Mouse (Mus musculus): ENCODE measurements around the gene Rb1. TPM values are rescaled to one million over a fixed set of nuclear protein-coding genes. Genes with fewer than 3 reads are reported as not detected.
A peak's percentile ranks its signal among the peaks of the same experiment; 100 is the strongest.

Rb1 gene
- total RNA-seq, 2 experiments from 2014 or later, result 20.6 to 26.1 TPM

DNA sequence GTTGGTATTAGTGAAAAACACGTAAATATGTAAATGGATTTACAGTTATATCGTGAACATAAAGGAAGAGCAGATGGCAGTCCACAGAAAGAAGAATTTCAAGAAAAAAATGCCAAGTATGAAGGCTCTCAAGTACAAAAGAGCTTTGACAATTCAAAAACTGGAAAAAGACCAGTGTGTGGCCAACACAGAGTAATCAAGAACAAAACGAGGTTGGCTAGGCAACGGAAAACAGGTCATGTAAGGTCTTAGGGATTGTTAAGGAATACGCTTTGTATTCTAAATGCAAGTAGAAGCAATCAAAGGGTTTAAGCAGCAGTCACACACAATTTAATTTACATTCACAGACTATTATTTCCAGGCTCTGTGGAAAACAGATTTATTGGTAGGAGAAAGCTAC lies 53.8 kb downstream of the Rb1 start:
- DNase-seq, result no peak

DNA sequence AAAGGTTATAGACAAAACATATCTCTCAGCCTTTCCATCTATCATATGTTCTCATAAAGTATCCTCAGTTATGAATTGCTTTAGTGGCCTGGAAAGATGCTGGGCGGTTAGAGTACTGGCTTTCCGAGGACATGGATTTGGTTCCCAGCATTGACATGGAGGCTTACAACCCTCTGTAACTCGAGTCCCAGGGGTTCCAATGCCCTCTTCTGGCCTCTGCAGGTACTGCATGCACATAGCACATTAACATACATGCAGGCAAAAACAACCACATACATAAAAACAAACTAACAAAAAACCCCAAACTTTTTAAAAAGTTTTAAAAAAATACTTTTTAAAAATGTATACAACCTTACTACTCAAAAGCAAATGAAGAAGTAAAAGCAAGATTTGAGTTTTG lies 59.5 kb downstream of the Rb1 start:
- no peak for DNase-seq

- DNase-seq, result no peak
These were observed 63.4 kb downstream of the Rb1 start for GRCm38 (mm10) chr14:73262210-73262609.

DNA sequence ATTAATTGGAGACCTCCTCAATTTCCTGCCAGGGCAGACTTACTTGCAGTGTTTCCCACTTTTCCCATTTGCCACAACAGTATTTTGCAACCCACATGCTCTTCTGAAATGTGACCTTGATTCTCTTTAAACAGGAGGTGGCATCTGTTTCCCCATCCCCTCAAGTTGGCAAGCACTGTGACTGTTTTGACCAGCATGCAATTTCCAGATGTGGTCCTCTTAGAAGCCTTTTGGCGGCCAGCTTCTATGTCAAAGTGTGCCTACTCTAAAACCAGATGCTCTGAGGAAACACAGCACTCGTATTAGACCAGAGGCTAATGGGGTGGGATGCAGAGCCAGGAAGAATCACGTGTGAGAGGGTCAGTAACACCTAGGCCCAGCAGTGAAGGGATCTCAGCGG lies 67.4 kb downstream of the Rb1 start:
- peak; percentile 20 for DNase-seq

DNA sequence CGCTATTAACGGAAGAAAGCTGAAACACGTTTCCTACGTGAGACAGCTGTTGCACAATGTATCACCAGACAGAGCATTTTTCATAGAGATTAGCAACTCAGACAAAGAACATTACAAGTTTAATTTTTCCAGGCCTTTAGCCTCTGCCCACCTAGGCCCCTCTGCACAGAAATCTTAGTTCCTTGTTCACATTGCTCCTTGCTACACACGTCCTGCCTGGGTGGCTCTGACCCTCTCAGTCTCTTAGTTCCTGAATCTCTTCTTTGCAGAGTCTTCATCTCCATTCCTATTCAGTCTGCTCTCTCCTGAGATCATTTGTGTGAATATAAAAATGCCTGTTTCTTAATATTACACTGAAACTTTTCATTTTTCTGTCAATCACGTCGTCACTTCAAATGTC lies 68.3 kb downstream of the Rb1 start:
- DNase-seq, result no peak

- DNase-seq, result no peak
These were observed 70.1 kb downstream of the Rb1 start for GRCm38 (mm10) chr14:73255426-73255970.

GRCm38 (mm10) chr14:73254412-73254811 lies 71.2 kb downstream of the Rb1 start:
- no peak for DNase-seq

- DNase-seq, result peak; percentile 20
These were observed 72.0 kb downstream of the Rb1 start for GRCm38 (mm10) chr14:73253453-73254251.

DNA sequence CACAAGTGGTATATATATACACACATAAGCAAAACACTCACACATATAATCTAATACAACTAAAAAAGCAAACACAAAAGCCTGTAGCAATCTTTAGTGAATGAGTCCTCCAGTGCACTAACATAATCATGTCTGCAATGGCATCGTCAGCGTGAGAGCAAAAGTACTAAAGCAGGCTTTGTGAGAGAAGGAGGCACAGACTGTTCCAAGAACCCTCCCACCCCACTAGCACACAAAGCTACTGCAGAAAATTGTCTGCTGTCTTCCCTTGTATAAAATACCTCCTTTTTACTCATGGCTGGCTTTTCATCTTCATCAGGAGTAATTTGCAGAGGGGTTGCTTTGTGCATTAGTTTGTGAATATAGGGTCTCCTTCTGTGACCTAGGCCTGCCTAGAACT lies 73.3 kb downstream of the Rb1 start:
- no peak for DNase-seq

GRCm38 (mm10) chr14:73250056-73250455 lies 75.6 kb downstream of the Rb1 start:
- DNase-seq, result no peak

GRCm38 (mm10) chr14:73244061-73244597 lies 81.5 kb downstream of the Rb1 start:
- DNase-seq, result no peak

GRCm38 (mm10) chr14:73239857-73240256 lies 85.8 kb downstream of the Rb1 start:
- DNase-seq, result no peak

- DNase-seq, result peak; percentile 38
These were observed 86.3 kb downstream of the Rb1 start for GRCm38 (mm10) chr14:73239291-73239690.

DNA sequence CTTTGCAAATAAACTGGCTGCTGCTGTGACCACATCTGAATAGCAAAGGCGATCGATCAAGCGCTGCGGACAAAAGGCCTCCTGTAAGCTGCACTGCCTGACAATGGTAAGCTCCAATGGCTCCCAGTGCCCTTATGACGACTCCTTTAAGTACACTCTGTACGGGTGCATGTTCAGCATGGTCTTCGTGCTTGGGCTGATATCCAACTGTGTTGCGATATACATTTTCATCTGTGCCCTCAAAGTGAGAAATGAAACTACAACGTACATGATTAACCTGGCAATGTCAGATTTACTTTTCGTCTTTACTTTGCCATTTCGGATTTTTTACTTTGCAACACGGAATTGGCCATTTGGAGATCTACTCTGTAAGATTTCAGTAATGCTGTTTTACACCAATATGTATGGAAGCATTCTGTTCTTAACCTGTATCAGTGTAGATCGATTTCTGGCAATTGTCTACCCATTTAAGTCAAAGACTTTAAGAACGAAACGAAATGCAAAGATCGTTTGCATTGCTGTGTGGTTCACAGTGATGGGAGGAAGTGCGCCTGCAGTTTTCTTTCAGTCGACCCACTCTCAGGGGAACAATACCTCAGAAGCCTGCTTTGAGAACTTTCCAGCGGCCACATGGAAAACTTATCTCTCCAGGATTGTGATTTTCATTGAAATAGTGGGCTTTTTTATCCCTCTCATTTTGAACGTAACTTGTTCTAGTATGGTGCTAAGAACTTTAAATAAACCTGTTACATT lies 86.9 kb downstream of the Rb1 start:
- DNase-seq, result peak; percentile 63

- peak; percentile 84 for DNase-seq
These were observed 87.7 kb downstream of the Rb1 start, which contains the start of gene Lpar6 for GRCm38 (mm10) chr14:73237848-73238321. TSS of gene Lpar6 (plus strand) at chr14:73237895.

GRCm38 (mm10) chr14:73234468-73235031 lies 91.1 kb downstream of the Rb1 start:
- DNase-seq, result no peak

- DNase-seq, result no peak
These were observed 94.2 kb downstream of the Rb1 start for GRCm38 (mm10) chr14:73231286-73231982.

DNA sequence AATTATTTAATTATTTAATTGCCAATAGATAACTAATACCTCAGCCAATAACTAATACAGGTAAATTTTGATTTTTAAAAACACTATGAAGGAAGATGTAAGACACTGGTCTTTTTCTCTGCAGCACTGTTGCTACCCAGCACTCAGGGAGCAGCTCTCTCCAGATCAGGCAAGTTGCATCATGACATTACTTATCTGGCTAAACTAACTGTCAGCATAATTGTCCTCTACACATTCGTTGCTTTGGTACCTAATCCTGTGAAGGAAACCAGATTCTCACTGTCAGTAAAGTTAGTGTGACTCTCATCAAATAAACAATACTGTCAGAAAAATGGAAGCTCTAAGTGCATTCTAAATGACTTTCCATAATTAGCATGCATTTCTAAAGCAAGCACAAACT lies 98.8 kb downstream of the Rb1 start:
- no peak for DNase-seq

DNA sequence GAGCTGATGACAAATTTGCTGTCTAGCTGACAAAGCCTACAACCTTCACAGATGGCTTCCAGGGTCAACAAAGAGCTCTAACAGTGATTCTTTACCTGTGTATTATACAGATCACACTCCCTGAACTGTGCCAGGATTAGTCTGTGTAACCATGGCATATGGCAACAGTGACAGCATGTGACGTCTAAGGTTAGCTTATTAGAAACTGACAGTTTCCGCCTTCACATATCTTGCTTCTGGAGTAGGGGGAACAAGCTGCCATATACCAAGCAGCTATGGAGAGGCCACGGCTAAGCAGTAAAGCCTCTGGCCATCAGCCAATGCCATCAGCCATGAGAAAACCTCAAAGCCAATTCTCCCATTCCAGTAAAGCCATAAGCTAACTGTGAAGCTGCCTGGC lies 99.3 kb downstream of the Rb1 start:
- DNase-seq, result no peak

GRCm38 (mm10) chr14:73222316-73222970 lies 103.2 kb downstream of the Rb1 start:
- DNase-seq, result no peak

- no peak for DNase-seq
These were observed 108.6 kb downstream of the Rb1 start for GRCm38 (mm10) chr14:73217062-73217461.
